Mouse (Mus musculus) heart, postnatal 4 days (tissue): Measurements from ENCODE around the gene Ano9. TPM values are rescaled to one million over a fixed set of nuclear protein-coding genes. Genes with fewer than 3 reads are reported as not detected.
A peak's percentile ranks its signal among the peaks of the same experiment; 100 is the strongest.

Experiments
- DNase-seq: peaks from one replicate; pipeline ENCODE4 v3.0.0; 2021
- total RNA-seq, 2 experiments: library from RNA; stranded (reverse); gene quantifications; 2 replicates each; pipeline ENCODE4 v1.2.3; 2021

The Ano9 gene
- under 1 TPM in 1 of 2 experiments, not detected in 1; 0.20 TPM for total RNA-seq

- DNase-seq, result no peak
These were observed at the start of gene Ano9 for GRCm38 (mm10) chr7:141117636-141118035. Gene Ano9, minus strand, starts transcription at chr7:141117806.

GRCm38 (mm10) chr7:141164850-141165249 is 47.2 kb upstream of the Ano9 start:
- no peak for DNase-seq

- no peak for DNase-seq
These were observed 46.8 kb upstream of the Ano9 start for GRCm38 (mm10) chr7:141164397-141164796.

GRCm38 (mm10) chr7:141155362-141155761 is 37.8 kb upstream of the Ano9 start:
- no peak for DNase-seq

GRCm38 (mm10) chr7:141148639-141149038 is 31.0 kb upstream of the Ano9 start:
- no peak for DNase-seq

- no peak for DNase-seq
These were observed 29.4 kb upstream of the Ano9 start for GRCm38 (mm10) chr7:141147044-141147443.

GRCm38 (mm10) chr7:141146043-141146595 is 28.5 kb upstream of the Ano9 start:
- DNase-seq, result no peak

GRCm38 (mm10) chr7:141145403-141145802 is 27.8 kb upstream of the Ano9 start:
- DNase-seq, result no peak

- no peak for DNase-seq
These were observed 27.0 kb upstream of the Ano9 start for GRCm38 (mm10) chr7:141144650-141145049.

- DNase-seq, result no peak
These were observed 26.3 kb upstream of the Ano9 start for GRCm38 (mm10) chr7:141143861-141144260.

- DNase-seq, result peak; percentile 51
These were observed 25.5 kb upstream of the Ano9 start for GRCm38 (mm10) chr7:141143112-141143511.

GRCm38 (mm10) chr7:141141326-141141725 is 23.7 kb upstream of the Ano9 start:
- DNase-seq, result no peak

GRCm38 (mm10) chr7:141131904-141132755 is 14.5 kb upstream of the Ano9 start:
- DNase-seq, result no peak

- DNase-seq, result peak; percentile 90
These were observed 13.6 kb upstream of the Ano9 start for GRCm38 (mm10) chr7:141131024-141131820.

GRCm38 (mm10) chr7:141123517-141123856 is 5.9 kb upstream of the Ano9 start:
- DNase-seq, result no peak

- DNase-seq, result peak; percentile 96
These were observed 5.3 kb upstream of the Ano9 start for GRCm38 (mm10) chr7:141122689-141123516.

- DNase-seq, result peak; percentile 44
These were observed 4.6 kb upstream of the Ano9 start, which contains the start of gene Ptdss2 for GRCm38 (mm10) chr7:141122245-141122644. Gene Ptdss2, plus strand, starts transcription at chr7:141122382.

GRCm38 (mm10) chr7:141121051-141121531 is 3.5 kb upstream of the Ano9 start:
- no peak for DNase-seq

GRCm38 (mm10) chr7:141120605-141121004 is 3.0 kb upstream of the Ano9 start:
- DNase-seq, result no peak

GRCm38 (mm10) chr7:141119487-141119886 is 1.9 kb upstream of the Ano9 start:
- no peak for DNase-seq

- no peak for DNase-seq
These were observed 1.7 kb downstream of the Ano9 start for GRCm38 (mm10) chr7:141115874-141116273.

GRCm38 (mm10) chr7:141103161-141103560 is 14.4 kb downstream of the Ano9 start:
- DNase-seq, result no peak
